Mouse (Mus musculus): ENCODE data around the gene Rpusd2. TPM values are rescaled to one million over a fixed set of nuclear protein-coding genes. Genes with fewer than 3 reads are reported as not detected.

Gene Rpusd2
- polyA plus RNA-seq, 1 experiment from 2014 or later = 2.1 TPM

DNA sequence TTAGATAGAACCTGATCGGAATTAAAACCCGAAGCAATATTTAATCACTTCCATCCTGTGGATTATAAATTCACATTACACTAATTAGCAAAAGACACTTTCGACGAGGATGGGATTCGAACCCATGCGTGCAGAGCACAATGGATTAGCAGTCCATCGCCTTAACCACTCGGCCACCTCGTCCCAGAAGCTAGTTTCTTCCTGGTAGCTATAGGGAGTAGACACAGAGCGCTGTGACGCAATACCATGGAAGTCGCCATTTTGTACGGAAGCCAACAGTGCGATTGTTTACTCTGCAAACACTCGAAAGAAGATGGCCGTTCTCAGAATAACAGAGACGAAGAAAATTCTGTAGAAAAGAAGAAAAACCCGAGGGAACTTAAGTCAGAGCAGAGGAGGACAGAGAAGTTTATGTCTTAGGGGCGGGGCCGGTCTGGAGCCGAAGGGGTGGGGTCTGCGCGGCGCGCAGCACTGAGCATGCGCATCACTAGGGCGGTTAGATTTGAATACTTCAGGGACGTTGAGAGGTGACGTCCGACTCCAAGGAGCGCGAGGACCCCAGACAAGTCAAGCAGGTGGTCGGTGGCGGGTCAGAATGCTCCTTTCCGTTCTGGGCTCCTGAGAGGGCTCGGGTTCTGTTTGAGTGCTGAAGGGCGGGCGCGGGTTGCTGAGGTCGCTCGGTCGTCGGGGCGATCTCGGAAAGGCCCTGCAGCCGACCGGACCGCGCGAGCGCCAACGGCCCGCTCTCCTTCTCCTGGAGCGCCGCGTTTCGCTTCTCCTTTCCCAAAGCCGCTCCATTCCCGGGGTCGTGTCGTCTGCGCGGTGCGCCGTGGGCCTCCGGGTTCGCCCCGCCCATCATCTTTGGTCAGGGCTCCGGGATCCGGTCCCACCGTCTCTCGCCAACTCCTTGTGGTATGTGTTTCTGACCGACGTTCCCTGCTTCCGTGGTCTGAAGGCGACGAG lies 12.3 kb downstream of the Rpusd2 start, which contains the start of gene Knl1:
Gene Knl1, plus strand, starts transcription at position 471 of the 963 bp plus-strand sequence.
- peaks cover 3% of the 10 kb centered on the region for H3K4me1 ChIP-seq (ENCODE audit: control insufficient read depth, low read depth, low read length)
- H3K9ac ChIP-seq (ENCODE audit: low read depth, low read length) = peak within 1 kb of the TSS; percentile 98
- peak within 1 kb of the TSS; percentile 95 for H3K27ac ChIP-seq (ENCODE audit: low read length)
- peak within 1 kb of the TSS; percentile 98 for H3K4me3 ChIP-seq (ENCODE audit: low read depth, low read length)
- no peaks in the 10 kb centered on the region for H3K36me3 ChIP-seq (ENCODE audit: control insufficient read depth, insufficient read depth)
- ATAC-seq (ENCODE audit: low read depth) = peak; percentile 96
- peak within 1 kb of the TSS; percentile 52 for H3K4me2 ChIP-seq (ENCODE audit: low read depth, low read length)
- no peaks in the 10 kb centered on the region for H3K27me3 ChIP-seq (ENCODE audit: control insufficient read depth, insufficient read depth, low read depth, low read length)
- no peaks in the 10 kb centered on the region for H3K9me3 ChIP-seq (replicated peaks; ENCODE audit: control insufficient read depth, low read length)
- WGBS (ENCODE audit: insufficient replicate concordance) = under 1% methylated on average over 74 of the region's 77 CpGs

GRCm38 (mm10) chr2:119047849-119048248 lies 13.3 kb downstream of the Rpusd2 start:
- Histone ChIP-seq H3K27ac (ENCODE audit: low read length) (peak overlapping the region; percentile 95; the same call in 1 of the 2 replicates), H3K4me3 (ENCODE audit: low read depth, low read length) (peak overlapping the region; percentile 98), H3K4me1 (ENCODE audit: control insufficient read depth, low read depth, low read length) (peaks cover 3% of the 10 kb centered on the region), H3K9me3 (replicated peaks; ENCODE audit: control insufficient read depth, low read length) (no peaks in the 10 kb centered on the region), H3K36me3 (ENCODE audit: control insufficient read depth, insufficient read depth) (no peaks in the 10 kb centered on the region), H3K27me3 (ENCODE audit: control insufficient read depth, insufficient read depth, low read depth, low read length) (no peaks in the 10 kb centered on the region), H3K9ac (ENCODE audit: low read depth, low read length) (peak overlapping the region; percentile 98), H3K4me2 (ENCODE audit: low read depth, low read length) (peak overlapping the region; percentile 52)
- ATAC-seq (ENCODE audit: low read depth) = no peak
- 5% methylated on average over 4 of the region's 4 CpGs for WGBS (ENCODE audit: insufficient replicate concordance)

GRCm38 (mm10) chr2:119050132-119050650 lies 15.6 kb downstream of the Rpusd2 start:
- no peak overlapping the region for H3K4me2 ChIP-seq (ENCODE audit: low read depth, low read length)
- H3K4me1 ChIP-seq (ENCODE audit: control insufficient read depth, low read depth, low read length) = peaks cover 3% of the 10 kb centered on the region
- no peaks in the 10 kb centered on the region for H3K9me3 ChIP-seq (replicated peaks; ENCODE audit: control insufficient read depth, low read length)
- no peak overlapping the region for H3K27ac ChIP-seq (ENCODE audit: low read length)
- H3K4me3 ChIP-seq (ENCODE audit: low read depth, low read length) = no peak overlapping the region
- no peaks in the 10 kb centered on the region for H3K27me3 ChIP-seq (ENCODE audit: control insufficient read depth, insufficient read depth, low read depth, low read length)
- no peaks in the 10 kb centered on the region for H3K36me3 ChIP-seq (ENCODE audit: control insufficient read depth, insufficient read depth)
- H3K9ac ChIP-seq (ENCODE audit: low read depth, low read length) = no peak overlapping the region
- ATAC-seq (ENCODE audit: low read depth) = no peak
- WGBS (ENCODE audit: insufficient replicate concordance) = 53% methylated on average over 4 of the region's 4 CpGs

DNA sequence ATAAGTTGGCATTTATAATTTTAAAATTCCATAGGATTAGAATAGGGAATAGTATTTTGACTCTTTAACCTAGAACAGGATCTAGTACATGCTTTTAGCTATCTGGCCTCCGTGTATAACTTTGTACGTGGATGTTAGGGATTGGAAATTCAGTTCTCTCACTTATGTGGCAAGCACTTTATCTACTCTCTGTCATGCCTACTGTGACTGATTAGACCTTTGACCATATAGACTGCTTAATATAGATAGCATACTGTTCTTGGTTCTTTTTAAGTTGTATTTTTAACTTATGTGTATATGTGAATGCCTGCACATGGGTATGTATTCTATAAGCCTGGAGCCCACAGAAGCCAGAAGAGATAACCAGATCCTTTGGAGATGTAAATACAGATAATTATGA lies 25.5 kb downstream of the Rpusd2 start:
- no peak overlapping the region for H3K4me2 ChIP-seq (ENCODE audit: low read depth, low read length)
- no peak overlapping the region for H3K27ac ChIP-seq (ENCODE audit: low read length)
- no peaks in the 10 kb centered on the region for H3K4me1 ChIP-seq (ENCODE audit: control insufficient read depth, low read depth, low read length)
- ATAC-seq (ENCODE audit: low read depth) = peak; percentile 55
- no peaks in the 10 kb centered on the region for H3K9me3 ChIP-seq (replicated peaks; ENCODE audit: control insufficient read depth, low read length)
- H3K4me3 ChIP-seq (ENCODE audit: low read depth, low read length) = no peak overlapping the region
- H3K36me3 ChIP-seq (ENCODE audit: control insufficient read depth, insufficient read depth) = peaks cover 42% of the 10 kb centered on the region
- H3K27me3 ChIP-seq (ENCODE audit: control insufficient read depth, insufficient read depth, low read depth, low read length) = no peaks in the 10 kb centered on the region
- WGBS (ENCODE audit: insufficient replicate concordance) = 31% methylated on average over 2 of the region's 2 CpGs
- no peak overlapping the region for H3K9ac ChIP-seq (ENCODE audit: low read depth, low read length)

DNA sequence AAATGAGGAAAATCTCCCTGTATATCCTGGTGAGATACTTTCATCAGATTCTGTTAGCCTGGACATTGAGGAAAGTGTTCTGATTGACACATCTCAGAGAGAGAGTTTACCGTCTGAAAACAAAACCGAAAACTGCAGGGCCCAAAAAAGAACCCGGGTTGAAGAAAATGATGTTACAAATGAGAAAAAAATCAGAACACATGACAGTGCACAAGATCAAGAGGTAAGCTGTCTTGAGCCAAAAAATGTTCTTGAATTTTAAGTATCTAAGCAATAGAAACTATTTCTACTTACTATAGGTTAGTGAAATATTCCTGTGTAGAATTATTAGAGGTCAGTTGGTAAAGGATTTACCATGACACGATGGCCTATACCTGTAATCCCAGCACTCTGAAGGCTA lies 37.8 kb downstream of the Rpusd2 start:
- Histone ChIP-seq H3K4me3 (ENCODE audit: low read depth, low read length) (no peak overlapping the region), H3K4me1 (ENCODE audit: control insufficient read depth, low read depth, low read length) (no peaks in the 10 kb centered on the region), H3K27ac (ENCODE audit: low read length) (no peak overlapping the region), H3K9ac (ENCODE audit: low read depth, low read length) (no peak overlapping the region), H3K36me3 (ENCODE audit: control insufficient read depth, insufficient read depth) (peaks cover 56% of the 10 kb centered on the region), H3K9me3 (replicated peaks; ENCODE audit: control insufficient read depth, low read length) (no peaks in the 10 kb centered on the region), H3K27me3 (ENCODE audit: control insufficient read depth, insufficient read depth, low read depth, low read length) (no peaks in the 10 kb centered on the region), H3K4me2 (ENCODE audit: low read depth, low read length) (no peak overlapping the region)
- 94% methylated on average over 4 of the region's 4 CpGs for WGBS (ENCODE audit: insufficient replicate concordance)
- no peak for ATAC-seq (ENCODE audit: low read depth)

GRCm38 (mm10) chr2:119086156-119086555 lies 51.6 kb downstream of the Rpusd2 start:
- no peaks in the 10 kb centered on the region for H3K27me3 ChIP-seq (ENCODE audit: control insufficient read depth, insufficient read depth, low read depth, low read length)
- no peaks in the 10 kb centered on the region for H3K4me1 ChIP-seq (ENCODE audit: control insufficient read depth, low read depth, low read length)
- no peak overlapping the region for H3K4me2 ChIP-seq (ENCODE audit: low read depth, low read length)
- no peak overlapping the region for H3K4me3 ChIP-seq (ENCODE audit: low read depth, low read length)
- no peak for ATAC-seq (ENCODE audit: low read depth)
- H3K27ac ChIP-seq (ENCODE audit: low read length) = no peak overlapping the region
- peaks cover 36% of the 10 kb centered on the region for H3K36me3 ChIP-seq (ENCODE audit: control insufficient read depth, insufficient read depth)
- 86% methylated on average over 2 of the region's 2 CpGs for WGBS (ENCODE audit: insufficient replicate concordance)
- H3K9me3 ChIP-seq (replicated peaks; ENCODE audit: control insufficient read depth, low read length) = no peaks in the 10 kb centered on the region
- no peak overlapping the region for H3K9ac ChIP-seq (ENCODE audit: low read depth, low read length)

Other genes starting within 250 kb of the Rpusd2 start
- 63.5 and 64.4 TPM in 2 replicates for gene Knstrn, start 220.8 kb upstream of the Rpusd2 start, polyA plus RNA-seq (2015; fragmentation: Nextera tagmentation; extraction: Ambion mirVana)
- gene Ivd, start 172.8 kb upstream of the Rpusd2 start, polyA plus RNA-seq (2015; fragmentation: Nextera tagmentation; extraction: Ambion mirVana) = 45.3 and 50.3 TPM in 2 replicates
- 2.9 and 3.0 TPM in 2 replicates for gene Bahd1, start 134.4 kb upstream of the Rpusd2 start, polyA plus RNA-seq (2015; fragmentation: Nextera tagmentation; extraction: Ambion mirVana)
- gene Chst14, start 108.3 kb upstream of the Rpusd2 start, polyA plus RNA-seq (2015; fragmentation: Nextera tagmentation; extraction: Ambion mirVana) = 4.0 and 4.9 TPM in 2 replicates
- gene Ccdc32, start 5.4 kb upstream of the Rpusd2 start, polyA plus RNA-seq (2015; fragmentation: Nextera tagmentation; extraction: Ambion mirVana) = 13.3 and 13.4 TPM in 2 replicates
- 52.2 and 57.6 TPM in 2 replicates for gene Knl1, start 12.3 kb downstream of the Rpusd2 start, polyA plus RNA-seq (2015; fragmentation: Nextera tagmentation; extraction: Ambion mirVana)
- 26.4 and 30.0 TPM in 2 replicates for gene Rad51, start 78.0 kb downstream of the Rpusd2 start, polyA plus RNA-seq (2015; fragmentation: Nextera tagmentation; extraction: Ambion mirVana)
- 44.1 and 45.6 TPM in 2 replicates for gene Rmdn3, start 122.2 kb downstream of the Rpusd2 start, polyA plus RNA-seq (2015; fragmentation: Nextera tagmentation; extraction: Ambion mirVana)
- 97.7 and 115 TPM in 2 replicates for gene Gchfr, start 133.0 kb downstream of the Rpusd2 start, polyA plus RNA-seq (2015; fragmentation: Nextera tagmentation; extraction: Ambion mirVana)
- 0.14 and 0.18 TPM in 2 replicates for gene Gm14137, start 139.7 kb downstream of the Rpusd2 start, polyA plus RNA-seq (2015; fragmentation: Nextera tagmentation; extraction: Ambion mirVana)
- gene Zfyve19, start 173.8 kb downstream of the Rpusd2 start, polyA plus RNA-seq (2015; fragmentation: Nextera tagmentation; extraction: Ambion mirVana) = 17.1 and 20.4 TPM in 2 replicates
- 5.9 and 6.6 TPM in 2 replicates for gene Dnajc17, start 174.0 kb downstream of the Rpusd2 start, polyA plus RNA-seq (2015; fragmentation: Nextera tagmentation; extraction: Ambion mirVana)
- not detected in 2 replicates for gene Ppp1r14d, start 195.1 kb downstream of the Rpusd2 start, polyA plus RNA-seq (2015; fragmentation: Nextera tagmentation; extraction: Ambion mirVana)
- 0.29 and 1.1 TPM in 2 replicates for gene Spint1, start 202.6 kb downstream of the Rpusd2 start, polyA plus RNA-seq (2015; fragmentation: Nextera tagmentation; extraction: Ambion mirVana)
- gene Rhov, start 236.5 kb downstream of the Rpusd2 start, polyA plus RNA-seq (2015; fragmentation: Nextera tagmentation; extraction: Ambion mirVana) = 0.20 TPM in 1 of 2 replicates, not detected in the other

Data from liver, embryonic 16.5 days (tissue).